Comparison of ENCODE assay signal across 8 mouse cellular contexts in genomic region chr7:141193948-141194347, GRCm38 (mm10). TPM values are rescaled to one million over a fixed set of nuclear protein-coding genes. Genes with fewer than 3 reads are reported as not detected.
A peak's percentile ranks its signal among the peaks of the same experiment; 100 is the strongest.
DNase-seq lines count a peak whose midpoint lies in the region; ATAC-seq and TF ChIP-seq lines count a peak whose summit lies in the region.

Gene Hras, minus strand, starts transcription at chr7:141194005.
Gene Lrrc56, plus strand, starts transcription at chr7:141194157.

- peak within 1 kb of the TSS; percentile 98 for H3K9ac ChIP-seq in kidney, embryonic 15.5 days

- peaks cover 13% of the 10 kb centered on the region; the same call in 1 of the 2 replicates for H3K27me3 ChIP-seq in heart, embryonic 10.5 days (ENCODE audit: insufficient read depth, poor library complexity, severe bottlenecking)
- no peaks in the 10 kb centered on the region for H3K27me3 ChIP-seq in kidney, embryonic 15.5 days

- peak within 1 kb of the TSS; percentile 94 for H3K4me2 ChIP-seq in kidney, embryonic 15.5 days

- peaks cover 39% of the 10 kb centered on the region for H3K36me3 ChIP-seq in heart, embryonic 10.5 days
- peaks cover 37% of the 10 kb centered on the region for H3K36me3 ChIP-seq in kidney, embryonic 15.5 days

- H3K4me3 ChIP-seq in bone marrow macrophage, adult 2 months (ENCODE audit: insufficient read depth, low read length): peak within 1 kb of the TSS; percentile 82
- H3K4me3 ChIP-seq in embryonic fibroblast, embryonic 13.5 days (ENCODE audit: insufficient read depth, low read length): peak within 1 kb of the TSS; percentile 77
- H3K4me3 ChIP-seq in heart, embryonic 10.5 days: peak within 1 kb of the TSS; percentile 83
- H3K4me3 ChIP-seq in kidney, embryonic 15.5 days (replicated peaks): peak within 1 kb of the TSS; percentile 95

- TF ChIP-seq CTCF in bone marrow macrophage, adult 2 months (IDR thresholded peaks at IDR 0.05; ENCODE audit: low read depth, low read length): no peak
- no peak for TF ChIP-seq CTCF in embryonic fibroblast, embryonic 13.5 days (IDR thresholded peaks at IDR 0.05; ENCODE audit: borderline replicate concordance, insufficient read depth, low read length)

- DNase-seq in A20 (ENCODE audit: low read depth, low spot score) (peak; percentile 99), liver (peak; percentile 99)
- DNase-seq in heart, embryonic 10.5 days (ENCODE audit: low spot score): peak; percentile 99
- DNase-seq in spleen, postnatal 4 days (ENCODE audit: low spot score in 2 of 2): peak; percentile 99

- peak within 1 kb of the TSS; percentile 40 for H3K27ac ChIP-seq in bone marrow macrophage, adult 2 months (ENCODE audit: insufficient read depth, low read depth, low read length)
- H3K27ac ChIP-seq in embryonic fibroblast, embryonic 13.5 days (ENCODE audit: insufficient read depth, low read length): peak within 1 kb of the TSS; percentile 33
- H3K27ac ChIP-seq in heart, embryonic 10.5 days: peak within 1 kb of the TSS; percentile 95
- peak within 1 kb of the TSS; percentile 88 for H3K27ac ChIP-seq in kidney, embryonic 15.5 days

- no peaks in the 10 kb centered on the region for H3K9me3 ChIP-seq in heart, embryonic 10.5 days
- H3K9me3 ChIP-seq in kidney, embryonic 15.5 days (replicated peaks): no peaks in the 10 kb centered on the region

- peak; percentile 78; the same call in 1 of the 2 replicates for TF ChIP-seq POLR2A in bone marrow macrophage, adult 2 months (IDR thresholded peaks at IDR 0.05; ENCODE audit: borderline replicate concordance, low read depth, low read length)
- TF ChIP-seq POLR2A in embryonic fibroblast, embryonic 13.5 days (IDR thresholded peaks at IDR 0.05; ENCODE audit: low read depth, low read length): peak; percentile 95

- ATAC-seq in kidney, embryonic 15.5 days (replicated peaks; ENCODE audit: low FRiP score): peak; percentile 96
- peak; percentile 87 for ATAC-seq in monocyte, adult 5-6 weeks (replicated peaks; ENCODE audit: insufficient number of reproducible peaks, low FRiP score, low TSS enrichment, poor library complexity, severe bottlenecking)

- under 1% methylated on average over 39 of the region's 39 CpGs for WGBS in heart, embryonic 10.5 days
- under 1% methylated on average over 39 of the region's 39 CpGs for WGBS in kidney, embryonic 15.5 days

- H3K4me1 ChIP-seq in bone marrow macrophage, adult 2 months (ENCODE audit: control insufficient read depth, insufficient read depth, low read length): peaks cover 6% of the 10 kb centered on the region
- 0 out of 2 replicates have a peak, but pooled peaks cover 2% of the 10 kb centered on the region for H3K4me1 ChIP-seq in embryonic fibroblast, embryonic 13.5 days (ENCODE audit: control insufficient read depth, insufficient read depth, low read length)
- peaks cover 28% of the 10 kb centered on the region for H3K4me1 ChIP-seq in heart, embryonic 10.5 days
- peaks cover 32% of the 10 kb centered on the region for H3K4me1 ChIP-seq in kidney, embryonic 15.5 days

RNA-seq across cellular contexts. Expression of gene Hras, which starts in this region (rescaled TPM):
- 29.7 and 36.1 TPM in 2 replicates for polyA plus RNA-seq in bone marrow macrophage, adult 2 months (2012; ENCODE audit: insufficient read depth, insufficient read length, missing spikeins)
- polyA plus RNA-seq in embryonic fibroblast, embryonic 13.5 days (2011; ENCODE audit: insufficient read length, low read depth, missing spikeins): 54.0 and 62.7 TPM in 2 replicates
- 89.6 and 92.6 TPM in 2 replicates for polyA plus RNA-seq in heart, embryonic 10.5 days (2016; fragmentation: Nextera tagmentation; extraction: Ambion mirVana)
- 92.1 and 98.0 TPM in 2 replicates for polyA plus RNA-seq in kidney, embryonic 15.5 days (2015; fragmentation: Nextera tagmentation; extraction: Ambion mirVana)
- 22.4 to 25.6 TPM (median 25.2 TPM) in 3 replicates for total RNA-seq in monocyte, adult 5-6 weeks (2017)

RNA-seq across cellular contexts. Expression of gene Lrrc56, which starts in this region (rescaled TPM):
- polyA plus RNA-seq in bone marrow macrophage, adult 2 months (2012; ENCODE audit: insufficient read depth, insufficient read length, missing spikeins): 3.4 and 4.1 TPM in 2 replicates
- 1.9 and 2.4 TPM in 2 replicates for polyA plus RNA-seq in embryonic fibroblast, embryonic 13.5 days (2011; ENCODE audit: insufficient read length, low read depth, missing spikeins)
- 3.3 and 6.7 TPM in 2 replicates for polyA plus RNA-seq in heart, embryonic 10.5 days (2016; fragmentation: Nextera tagmentation; extraction: Ambion mirVana)
- polyA plus RNA-seq in kidney, embryonic 15.5 days (2015; fragmentation: Nextera tagmentation; extraction: Ambion mirVana): 10.3 and 13.9 TPM in 2 replicates
- 2.1 to 2.8 TPM (median 2.1 TPM) in 3 replicates for total RNA-seq in monocyte, adult 5-6 weeks (2017)

Comparison
In these comparisons a context has a peak if more than half of its experiments do, and no peak if none do; other contexts are left out.
1. Peak in every context shown above with its lines: DNase-seq, ATAC-seq, H3K4me3 ChIP-seq and H3K27ac ChIP-seq.
2. H3K27ac ChIP-seq: peak in every context shown above with its lines; median percentile 95 in heart, embryonic 10.5 days; 88 in kidney, embryonic 15.5 days; 40 in bone marrow macrophage, adult 2 months; 33 in embryonic fibroblast, embryonic 13.5 days.